Mouse (Mus musculus): ENCODE results near the gene Lemd2.
"Not testable (repeated sequence)": the region's sequence is repeated elsewhere in the genome, so short reads cannot be mapped to it uniquely, and the experiment has no call there.

The Lemd2 gene

DNA sequence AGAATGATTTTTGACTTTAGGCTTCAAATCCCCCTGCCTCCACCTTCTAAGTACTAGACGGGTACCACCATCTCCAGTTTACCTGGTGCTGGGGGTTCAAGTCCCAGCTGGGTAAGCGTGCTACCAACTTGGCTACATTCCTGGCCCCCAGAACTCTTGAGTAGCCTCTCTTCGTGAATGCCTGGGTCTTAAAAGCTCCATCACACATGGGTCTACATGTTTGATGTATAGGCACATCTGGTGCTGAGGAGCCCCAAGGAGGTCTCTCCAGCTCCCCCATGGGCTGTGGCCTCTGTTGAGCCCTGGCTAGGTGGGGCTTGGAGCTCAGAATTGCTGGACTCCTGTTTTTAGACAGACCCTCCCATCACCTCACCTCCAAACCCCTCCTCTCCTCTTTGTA lies 27.9 kb upstream of the Lemd2 start:
- DNase-seq (ENCODE audit: low read depth, low spot score) = no peak
- no peaks in the 10 kb centered on the region for H3K36me3 ChIP-seq (ENCODE audit: control insufficient read depth, insufficient read depth, low read length, poor library complexity, severe bottlenecking)
- H3K27me3 ChIP-seq (ENCODE audit: control insufficient read depth, insufficient read depth, low read length, poor library complexity, severe bottlenecking) = 0 out of 2 replicates have a peak, but pooled peaks cover 2% of the 10 kb centered on the region

DNA sequence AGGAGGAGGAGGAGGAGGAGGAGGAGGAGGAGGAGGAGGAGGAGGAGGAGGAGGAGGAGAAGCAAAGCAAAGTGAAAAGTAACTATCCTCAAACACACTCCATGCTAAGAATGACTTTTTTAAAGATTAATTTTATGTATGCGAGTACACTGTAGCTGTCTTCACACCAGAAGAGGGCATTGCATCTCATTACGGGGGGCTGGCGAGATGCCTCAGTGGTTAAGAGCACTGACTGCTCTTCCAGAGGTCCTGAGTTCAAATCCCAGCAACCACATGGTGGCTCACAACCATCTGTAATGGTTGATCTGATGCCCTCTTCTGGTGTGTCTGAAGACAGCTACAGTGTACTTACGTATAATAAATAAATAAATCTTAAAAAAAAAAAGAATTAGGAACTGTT lies 27.3 kb upstream of the Lemd2 start:
- H3K27me3 ChIP-seq (ENCODE audit: control insufficient read depth, insufficient read depth, low read length, poor library complexity, severe bottlenecking) = not testable (repeated sequence)

DNA sequence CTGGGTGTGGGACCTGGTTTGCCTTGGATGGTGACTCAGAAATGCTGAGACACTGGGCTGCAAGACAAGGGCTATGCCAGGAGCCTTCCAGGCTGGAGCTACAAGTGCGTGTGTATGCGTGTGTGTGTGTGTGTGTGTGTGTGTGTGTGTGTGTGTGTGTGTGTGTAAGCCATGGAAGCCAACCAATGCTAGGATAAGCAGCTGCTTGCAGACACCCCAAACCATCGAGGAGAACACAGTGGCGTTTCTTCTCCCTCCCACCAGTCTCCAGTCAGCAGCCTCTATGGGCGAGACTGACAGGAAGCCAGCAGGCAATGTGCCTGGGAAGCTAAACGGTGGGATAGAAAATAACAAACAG lies 26.9 kb upstream of the Lemd2 start:
- H3K27me3 ChIP-seq (ENCODE audit: control insufficient read depth, insufficient read depth, low read length, poor library complexity, severe bottlenecking) = 0 out of 2 replicates have a peak, but pooled peaks cover 2% of the 10 kb centered on the region
- no peaks in the 10 kb centered on the region for H3K36me3 ChIP-seq (ENCODE audit: control insufficient read depth, insufficient read depth, low read length, poor library complexity, severe bottlenecking)

More for the DNA sequence above, 27.3 kb upstream of the Lemd2 start:
- H3K36me3 ChIP-seq (ENCODE audit: control insufficient read depth, insufficient read depth, low read length, poor library complexity, severe bottlenecking); DNase-seq (ENCODE audit: low read depth, low spot score): not testable (repeated sequence)

DNA sequence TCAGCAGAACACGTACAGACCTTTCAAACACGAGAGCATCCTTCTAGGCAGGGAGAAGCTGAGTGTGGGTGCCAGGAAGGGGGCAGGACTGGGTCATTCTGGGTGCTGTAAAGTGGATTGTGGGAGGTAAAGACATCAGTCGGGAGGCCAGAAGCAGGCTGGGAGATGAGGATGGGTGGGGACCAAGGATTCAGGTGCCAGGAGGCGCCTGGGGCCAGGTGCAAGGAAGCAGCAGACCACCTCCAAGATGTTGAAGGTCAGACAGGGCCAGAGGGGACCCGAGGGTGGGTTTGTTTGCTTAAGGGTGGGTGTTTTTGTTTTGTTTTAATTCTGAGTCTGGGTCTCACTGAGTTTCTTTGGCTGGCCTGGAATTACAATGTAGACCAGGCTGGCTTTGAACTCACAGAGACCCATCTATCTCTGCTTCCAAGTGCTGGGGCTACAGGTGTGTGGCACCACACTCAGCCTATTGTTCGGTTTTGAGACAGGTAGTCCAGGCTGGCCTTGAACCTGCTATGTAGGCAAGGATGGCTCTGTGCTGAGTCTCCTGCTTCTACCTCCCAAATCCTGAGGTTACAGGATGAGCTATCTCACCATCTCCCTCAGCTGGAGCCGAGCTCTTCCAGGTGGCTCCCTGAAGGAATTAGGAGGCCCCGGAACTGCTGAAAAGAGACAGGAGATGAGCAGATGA lies 26.3 kb upstream of the Lemd2 start:
- H3K27me3 ChIP-seq (ENCODE audit: control insufficient read depth, insufficient read depth, low read length, poor library complexity, severe bottlenecking) = 0 out of 2 replicates have a peak, but pooled peaks cover 2% of the 10 kb centered on the region
- no peaks in the 10 kb centered on the region for H3K36me3 ChIP-seq (ENCODE audit: control insufficient read depth, insufficient read depth, low read length, poor library complexity, severe bottlenecking)
- DNase-seq (ENCODE audit: low read depth, low spot score) = no peak

More for the DNA sequence above, 26.9 kb upstream of the Lemd2 start:
- DNase-seq (ENCODE audit: low read depth, low spot score) = no peak

DNA sequence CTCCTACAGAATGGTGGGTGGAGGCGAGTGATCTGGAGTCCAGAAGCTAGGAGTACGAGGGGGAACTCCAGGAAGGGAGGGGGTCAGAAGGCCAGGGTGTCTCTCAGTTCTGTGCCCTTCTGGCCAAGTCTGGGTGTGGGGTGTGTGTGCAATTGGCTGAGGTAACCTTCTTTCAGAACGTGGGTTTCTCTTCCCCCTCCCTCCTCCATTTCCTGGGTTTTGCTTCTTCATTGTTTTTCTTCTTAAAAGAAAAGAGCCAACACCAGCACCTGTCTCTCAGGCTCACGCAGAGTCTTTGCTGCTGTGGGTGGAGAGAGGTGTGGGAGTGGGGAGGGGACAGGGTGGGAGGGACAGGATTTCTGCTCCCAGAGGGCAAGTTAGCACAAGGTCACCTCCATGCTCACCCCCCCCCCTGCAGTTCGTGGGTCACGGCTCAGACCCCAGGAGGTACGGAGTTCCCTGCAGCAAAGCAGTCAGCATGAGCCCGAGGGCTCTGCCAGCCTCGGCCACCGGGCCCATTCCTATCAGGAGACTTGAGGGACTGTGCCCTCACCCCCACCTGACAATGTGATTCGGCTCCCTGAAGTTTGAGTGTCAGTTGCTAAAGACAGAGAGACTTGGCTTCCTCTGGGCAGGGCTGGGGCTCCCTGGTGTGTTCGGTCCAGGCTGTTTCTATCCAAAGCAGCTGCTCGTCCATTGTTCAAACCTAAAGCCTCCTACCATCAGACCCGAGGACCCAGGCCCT lies 25.6 kb upstream of the Lemd2 start:
- Histone ChIP-seq H3K27me3 (ENCODE audit: control insufficient read depth, insufficient read depth, low read length, poor library complexity, severe bottlenecking) (0 out of 2 replicates have a peak, but pooled peaks cover 2% of the 10 kb centered on the region), H3K36me3 (ENCODE audit: control insufficient read depth, insufficient read depth, low read length, poor library complexity, severe bottlenecking) (no peaks in the 10 kb centered on the region)
- no peak for DNase-seq (ENCODE audit: low read depth, low spot score)

DNA sequence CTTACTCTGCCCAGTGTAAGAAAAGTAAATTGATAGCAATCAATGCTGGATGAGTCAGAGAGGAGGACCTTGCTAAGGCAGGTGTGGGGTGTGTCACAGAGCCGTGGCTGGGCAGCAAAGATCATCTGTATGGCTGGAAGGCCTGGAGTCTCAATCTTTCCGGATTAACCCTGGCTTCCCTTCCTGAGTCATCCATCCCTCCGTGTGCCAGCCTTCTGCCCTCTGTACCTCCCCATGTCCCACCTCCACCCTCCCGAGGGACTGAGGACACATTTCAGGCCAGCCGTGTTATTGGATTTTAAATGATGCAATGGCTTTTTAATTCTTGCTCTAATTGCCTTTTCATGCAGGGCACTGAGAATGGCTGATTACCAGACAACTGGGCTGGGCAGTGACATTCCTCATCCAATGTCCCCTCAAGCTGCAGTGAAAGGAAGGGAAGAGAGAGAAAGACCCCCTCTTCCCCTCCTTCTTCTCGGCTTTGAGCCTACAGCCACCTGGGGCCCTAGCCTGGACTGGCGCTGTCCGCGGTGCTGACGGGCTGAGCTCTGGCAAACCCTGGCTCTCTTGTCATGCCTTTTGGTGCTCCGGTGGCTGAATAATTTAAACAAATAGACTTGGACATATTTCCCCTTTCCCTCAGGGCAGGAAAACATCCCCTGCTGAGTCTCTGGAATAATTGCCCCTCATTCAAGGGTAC lies 24.1 kb upstream of the Lemd2 start:
- peak; percentile 52 for DNase-seq (ENCODE audit: low read depth, low spot score)

DNA sequence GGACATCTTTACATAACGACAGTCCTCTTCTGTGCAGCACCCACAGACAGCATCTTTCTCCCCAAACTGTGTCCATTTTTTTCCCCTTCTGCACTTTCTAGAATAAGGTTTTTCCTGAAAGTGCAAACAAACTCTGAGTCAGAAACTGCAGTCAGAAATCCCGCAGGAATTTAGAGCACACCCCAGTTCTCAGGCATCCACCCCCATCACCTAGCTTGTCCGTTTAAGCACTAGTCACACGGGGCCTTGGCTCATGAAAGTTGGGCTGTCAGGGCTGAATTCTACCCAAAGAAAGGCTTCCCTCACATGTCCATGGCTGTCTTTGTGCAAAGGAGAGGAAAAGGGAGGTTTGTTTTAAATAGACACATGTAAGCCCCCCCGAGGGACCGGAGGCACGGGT lies 23.0 kb upstream of the Lemd2 start:
- no peak for DNase-seq (ENCODE audit: low read depth, low spot score)
- Histone ChIP-seq H3K36me3 (ENCODE audit: control insufficient read depth, insufficient read depth, low read length, poor library complexity, severe bottlenecking) (no peaks in the 10 kb centered on the region), H3K27me3 (ENCODE audit: control insufficient read depth, insufficient read depth, low read length, poor library complexity, severe bottlenecking) (no peaks in the 10 kb centered on the region)

More for the DNA sequence above, 24.1 kb upstream of the Lemd2 start:
- Histone ChIP-seq H3K36me3 (ENCODE audit: control insufficient read depth, insufficient read depth, low read length, poor library complexity, severe bottlenecking) (no peaks in the 10 kb centered on the region), H3K27me3 (ENCODE audit: control insufficient read depth, insufficient read depth, low read length, poor library complexity, severe bottlenecking) (no peaks in the 10 kb centered on the region)

DNA sequence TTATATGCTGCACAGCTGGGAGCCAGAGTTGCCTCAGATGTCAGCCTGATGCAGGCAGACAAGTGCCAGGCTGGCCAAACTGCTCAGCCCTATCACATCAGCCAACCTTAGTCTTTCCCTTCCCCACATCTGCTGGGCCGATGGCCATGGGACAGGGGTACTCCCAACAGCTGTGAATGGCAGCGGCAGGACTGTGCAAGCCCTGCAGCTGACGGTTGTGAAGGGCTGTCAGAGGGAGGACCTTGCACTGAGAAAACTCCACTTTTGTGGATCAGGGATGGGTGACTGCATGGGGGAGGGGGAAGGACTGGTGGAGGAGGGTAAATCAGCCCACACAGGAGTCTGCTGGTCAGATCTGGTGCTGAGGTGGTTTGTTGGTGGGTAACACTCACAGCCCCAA lies 22.4 kb upstream of the Lemd2 start:
- Histone ChIP-seq H3K36me3 (ENCODE audit: control insufficient read depth, insufficient read depth, low read length, poor library complexity, severe bottlenecking) (no peaks in the 10 kb centered on the region), H3K27me3 (ENCODE audit: control insufficient read depth, insufficient read depth, low read length, poor library complexity, severe bottlenecking) (no peaks in the 10 kb centered on the region)
- no peak for DNase-seq (ENCODE audit: low read depth, low spot score)

DNA sequence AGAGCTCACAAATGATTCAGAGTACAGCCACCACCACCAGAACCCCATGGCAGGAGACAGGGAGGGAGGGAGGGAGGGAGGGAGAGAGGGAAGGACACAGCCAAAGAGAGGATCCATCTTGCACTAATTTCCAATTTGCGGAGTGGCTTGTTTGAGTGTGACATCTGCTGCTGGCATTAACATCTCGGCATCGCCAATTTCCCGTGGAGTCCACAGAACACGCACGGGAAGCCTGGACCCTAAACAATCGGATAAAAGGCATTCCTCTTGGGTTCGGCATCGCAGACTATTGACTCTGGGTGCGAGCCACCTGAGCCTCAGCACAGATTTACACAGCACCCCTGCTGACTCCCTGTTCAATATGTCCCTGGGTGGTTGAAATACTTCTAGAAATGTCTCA lies 21.5 kb upstream of the Lemd2 start:
- DNase-seq (ENCODE audit: low read depth, low spot score) = no peak

DNA sequence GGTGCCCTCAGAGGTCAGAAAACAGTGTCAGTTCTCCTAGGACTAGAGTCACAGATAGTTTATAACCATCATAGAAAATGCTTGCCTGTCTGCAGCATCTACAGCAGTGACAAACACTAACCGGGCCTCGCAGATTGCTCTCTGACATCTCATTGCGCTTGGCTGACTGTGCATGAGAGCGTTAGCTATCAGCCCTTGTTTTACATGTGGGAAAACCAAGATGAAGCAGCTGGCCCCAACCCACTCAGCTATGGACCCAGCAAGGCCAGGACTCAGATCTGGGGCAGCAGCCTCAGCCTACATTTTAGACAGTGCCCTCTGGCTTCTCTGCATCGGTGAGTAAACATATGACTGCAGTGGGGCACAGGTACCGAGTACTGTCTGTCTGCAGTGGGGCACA lies 19.6 kb upstream of the Lemd2 start:
- DNase-seq (ENCODE audit: low read depth, low spot score) = no peak
- no peaks in the 10 kb centered on the region for H3K27me3 ChIP-seq (ENCODE audit: control insufficient read depth, insufficient read depth, low read length, poor library complexity, severe bottlenecking)
- H3K36me3 ChIP-seq (ENCODE audit: control insufficient read depth, insufficient read depth, low read length, poor library complexity, severe bottlenecking) = no peaks in the 10 kb centered on the region

More for the DNA sequence above, 21.5 kb upstream of the Lemd2 start:
- no peaks in the 10 kb centered on the region for H3K36me3 ChIP-seq (ENCODE audit: control insufficient read depth, insufficient read depth, low read length, poor library complexity, severe bottlenecking)
- H3K27me3 ChIP-seq (ENCODE audit: control insufficient read depth, insufficient read depth, low read length, poor library complexity, severe bottlenecking) = no peaks in the 10 kb centered on the region

DNA sequence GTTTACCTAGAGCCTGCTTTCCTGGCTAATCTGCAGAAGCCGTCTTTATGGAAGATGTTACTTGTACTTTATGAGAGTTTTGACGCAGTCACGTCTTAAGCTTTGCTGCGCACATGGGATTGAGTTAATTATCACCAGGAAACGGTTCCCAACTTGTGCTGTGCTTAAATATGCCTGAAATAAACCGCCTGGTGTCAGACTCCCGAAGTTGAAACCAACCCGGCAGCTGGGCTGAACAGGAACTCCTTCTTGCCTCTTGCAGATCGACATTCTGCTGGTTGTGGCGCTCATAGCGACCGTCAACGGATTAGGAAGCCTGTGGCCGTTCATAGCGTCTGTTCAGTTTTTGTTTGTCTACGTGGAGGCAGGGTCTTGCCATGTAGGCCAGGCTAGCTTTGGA lies 17.3 kb upstream of the Lemd2 start:
- H3K27me3 ChIP-seq (ENCODE audit: control insufficient read depth, insufficient read depth, low read length, poor library complexity, severe bottlenecking) = no peaks in the 10 kb centered on the region
- H3K36me3 ChIP-seq (ENCODE audit: control insufficient read depth, insufficient read depth, low read length, poor library complexity, severe bottlenecking) = no peaks in the 10 kb centered on the region
- no peak for DNase-seq (ENCODE audit: low read depth, low spot score)

DNA sequence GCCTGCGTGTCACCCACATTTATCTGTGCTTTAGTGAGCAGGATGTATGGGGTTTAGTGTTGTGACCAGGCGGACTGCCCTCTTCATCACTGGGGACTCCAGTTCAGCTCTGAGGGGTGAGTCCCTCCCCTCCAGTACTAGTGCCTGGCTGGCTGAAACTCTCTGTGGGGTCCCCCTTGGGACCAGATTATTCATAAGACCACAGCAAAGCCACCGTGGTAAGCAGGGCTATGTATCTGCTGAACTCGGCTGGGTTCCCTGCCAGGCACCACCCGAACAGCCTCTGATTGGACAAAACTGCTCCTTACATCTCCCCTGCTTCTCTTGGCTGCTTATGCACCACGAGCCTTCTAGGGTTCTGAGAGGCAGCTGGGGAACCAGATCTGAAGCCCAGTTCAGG lies 14.6 kb upstream of the Lemd2 start:
- Histone ChIP-seq H3K27me3 (ENCODE audit: control insufficient read depth, insufficient read depth, low read length, poor library complexity, severe bottlenecking) (no peaks in the 10 kb centered on the region), H3K36me3 (ENCODE audit: control insufficient read depth, insufficient read depth, low read length, poor library complexity, severe bottlenecking) (no peaks in the 10 kb centered on the region)
- DNase-seq (ENCODE audit: low read depth, low spot score) = no peak

DNA sequence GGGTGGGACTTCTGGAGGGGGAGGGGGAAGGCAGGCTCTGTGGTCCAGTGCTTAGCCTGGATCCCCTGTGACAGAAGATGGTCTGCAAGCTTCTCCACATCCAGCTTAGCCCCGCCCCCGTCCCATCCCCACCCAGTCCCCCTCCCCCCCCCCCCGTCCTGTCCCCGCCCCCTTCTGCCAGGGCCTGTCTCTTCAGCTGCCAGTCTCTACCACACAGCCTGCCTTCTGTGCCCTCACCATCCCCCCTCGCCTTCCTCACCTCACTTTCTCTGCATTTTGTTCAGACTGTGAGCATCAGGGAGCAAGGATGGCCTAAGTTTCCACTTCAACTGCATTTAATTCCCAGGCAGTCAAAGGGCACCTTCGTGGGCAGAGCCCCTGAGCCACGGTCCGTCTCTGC lies 14.1 kb upstream of the Lemd2 start:
- DNase-seq (ENCODE audit: low read depth, low spot score) = no peak
- H3K36me3 ChIP-seq (ENCODE audit: control insufficient read depth, insufficient read depth, low read length, poor library complexity, severe bottlenecking) = no peaks in the 10 kb centered on the region
- no peaks in the 10 kb centered on the region for H3K27me3 ChIP-seq (ENCODE audit: control insufficient read depth, insufficient read depth, low read length, poor library complexity, severe bottlenecking)

DNA sequence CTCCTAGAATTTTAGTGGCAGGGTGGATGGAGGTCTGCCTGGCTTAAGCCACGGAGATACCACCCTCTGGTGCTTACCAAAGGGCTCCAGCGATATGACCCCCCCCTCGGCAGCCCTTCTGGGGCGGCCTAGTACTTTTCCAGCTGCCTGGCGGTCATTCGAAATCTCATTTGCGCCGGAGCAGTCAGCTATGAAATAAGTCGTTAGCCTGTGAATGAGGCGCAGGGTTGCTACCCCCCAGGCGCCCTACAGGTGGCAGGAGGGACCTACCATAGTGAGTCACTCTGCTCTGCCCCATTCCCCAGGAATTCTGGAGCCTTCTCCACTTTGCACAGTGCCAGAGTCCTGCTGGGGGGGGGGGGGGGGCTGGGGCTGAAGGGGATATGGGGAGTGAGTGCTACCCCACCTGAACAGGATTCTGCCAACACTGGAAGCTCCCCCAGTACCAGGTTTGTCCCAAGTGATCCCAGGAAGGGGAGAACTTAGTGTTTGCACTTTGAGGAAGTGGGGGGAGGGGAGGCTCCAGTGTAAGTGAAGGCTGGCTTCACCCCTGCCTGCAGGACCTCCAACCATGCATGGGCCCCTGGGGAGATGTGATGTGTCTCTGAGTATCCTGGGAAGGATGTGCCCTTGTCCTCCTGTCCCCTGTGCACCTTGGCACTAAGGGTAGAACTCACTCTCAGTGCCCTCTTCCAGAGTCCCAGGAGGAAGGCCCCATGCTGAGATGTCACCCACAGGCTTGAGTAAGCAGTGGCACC lies 8.7 kb upstream of the Lemd2 start:
- Histone ChIP-seq H3K27me3 (ENCODE audit: control insufficient read depth, insufficient read depth, low read length, poor library complexity, severe bottlenecking) (no peaks in the 10 kb centered on the region), H3K36me3 (ENCODE audit: control insufficient read depth, insufficient read depth, low read length, poor library complexity, severe bottlenecking) (no peaks in the 10 kb centered on the region)
- peak; percentile 33 for DNase-seq (ENCODE audit: low read depth, low spot score)
